Mouse (Mus musculus) liver, embryonic 14.5 days (tissue): Measurements from ENCODE around the gene Klf1. TPM values are rescaled to one million over a fixed set of nuclear protein-coding genes. Genes with fewer than 3 reads are reported as not detected.
A peak's percentile ranks its signal among the peaks of the same experiment; 100 is the strongest.

Experiments used
- ATAC-seq: fragments of 200-750 bp; cut with Nextera tagmentation; 2 replicates; pipeline ENCODE4 v1.8.0; 2017; ENCODE audit warnings: moderate number of reproducible peaks, mild to moderate bottlenecking, moderate library complexity; ENCODE audit not compliant: insufficient read depth
- DNase-seq, 3 experiments: peaks; one replicate each; pipeline ENCODE4 v3.0.0-alpha.2; 2012 to 2013; ENCODE audit warnings: low read depth in 3 of 3, low spot score in 3 of 3
- H3K27ac ChIP-seq: fragments of 300-500 bp; sonication (generic); 2 replicates; pipeline ENCODE4 v1.5.1; 2014; ENCODE audit warnings: moderate library complexity, mild to moderate bottlenecking, control low read depth, inconsistent platforms
- H3K27me3 ChIP-seq: fragments of 300-500 bp; sonication (generic); 2 replicates; pipeline ENCODE4 v1.6.1; 2014; ENCODE audit warnings: mild to moderate bottlenecking, low read length, moderate library complexity; ENCODE audit not compliant: control insufficient read depth, insufficient read depth
- H3K36me3 ChIP-seq: fragments of 300-500 bp; sonication (generic); replicated peaks from 2 replicates; pipeline ENCODE4 v1.6.1; 2014; ENCODE audit warnings: low read depth; ENCODE audit not compliant: control insufficient read depth, insufficient read depth
- H3K4me1 ChIP-seq, 2 experiments: fragments of 200-500 bp in 1 of 2; fragments of 300-500 bp in 1 of 2; sonication (generic) in 1 of 2; replicated peaks; 2 replicates each; pipeline ENCODE4 v1.6.1; 2012 to 2014; ENCODE audit warnings: antibody characterized with exemption in 1 of 2, inconsistent platforms in 1 of 2, low read length in 1 of 2; ENCODE audit not compliant: control insufficient read depth in 2 of 2, insufficient read depth in 2 of 2
- H3K4me2 ChIP-seq: fragments of 300-500 bp; sonication (generic); 2 replicates; pipeline ENCODE4 v1.6.1; 2014; ENCODE audit warnings: low read depth, mild to moderate bottlenecking, control low read depth, moderate library complexity
- H3K4me3 ChIP-seq, 2 experiments: fragments of 200-500 bp in 1 of 2; fragments of 300-500 bp in 1 of 2; sonication (generic) in 1 of 2; 2 replicates each; pipeline ENCODE4 v1.5.1; 2012 to 2014; ENCODE audit warnings: low read depth in 2 of 2, low read length in 2 of 2, mild to moderate bottlenecking in 2 of 2, control low read depth in 1 of 2, inconsistent platforms in 1 of 2, moderate library complexity in 1 of 2; ENCODE audit not compliant: insufficient read depth in 1 of 2
- H3K9ac ChIP-seq: fragments of 300-500 bp; sonication (generic); replicated peaks from 2 replicates; pipeline ENCODE4 v1.6.1; 2014; ENCODE audit warnings: mild to moderate bottlenecking, control low read depth, moderate library complexity
- H3K9me3 ChIP-seq: fragments of 300-500 bp; sonication (generic); 2 replicates; pipeline ENCODE4 v1.6.1; 2016; ENCODE audit warnings: low read length, mixed read lengths; ENCODE audit not compliant: control insufficient read depth
- CTCF ChIP-seq: IDR thresholded peaks from 2 replicates; pipeline ENCODE4 v1.5.1; 2016; ENCODE audit warnings: antibody characterized with exemption, low read depth, control low read depth
- EP300 ChIP-seq: IDR thresholded peaks from 2 replicates; pipeline ENCODE4 v1.6.1; 2016; ENCODE audit warnings: antibody characterized with exemption, low read depth
- WGBS: fragments of 180-500 bp; shearing (Covaris S2); extraction: QIAGEN DNeasy Blood & Tissue Kit; methylation state at CpG from one replicate; pipeline ENCODE4 v1.1.7; 2014; ENCODE audit not compliant: insufficient replicate concordance; 5-methylcytosine and 5-hydroxymethylcytosine counted together
- polyA plus RNA-seq, 2 experiments: library from polyadenylated mRNA; depleted of rRNA in 1 of 2; stranded (reverse) in 1 of 2; unstranded in 1 of 2; fragments of >200 nt; fragmentation: Nextera tagmentation in 1 of 2; extraction: Ambion mirVana in 1 of 2; gene quantifications; 2 replicates each; pipeline versions ENCODE4 v1.2.1 to v1.2.3; 2012 to 2014

Klf1 gene
- polyA plus RNA-seq, 2 experiments: 209 to 522 TPM

GRCm38 (mm10) chr8:84909949-84910348 is 8.2 kb downstream of the Klf1 start:
- WGBS: 51% methylated on average over 5 of the region's 5 CpGs
- Histone ChIP-seq H3K4me3 (peak overlapping the region; percentile 66 to 76; a peak in 3 of 4 replicates), H3K27ac (peak overlapping the region; percentile 14), H3K27me3 (peaks cover 6% of the 10 kb centered on the region), H3K36me3 (peaks cover 10% of the 10 kb centered on the region), H3K9me3 (no peaks in the 10 kb centered on the region), H3K4me1 (peaks cover 3 to 18% of the 10 kb centered on the region in 2 experiments; a peak in 3 of 4 replicates), H3K4me2 (peak overlapping the region; percentile 81), H3K9ac (peak overlapping the region; percentile 84; the same call in 1 of the 2 replicates)
- ATAC-seq (no peak), DNase-seq (no peak)
- no peak for TF ChIP-seq CTCF
- no peak for TF ChIP-seq EP300

- Histone ChIP-seq H3K4me3 (no peak overlapping the region), H3K27me3 (peaks cover 6% of the 10 kb centered on the region), H3K4me2 (no peak overlapping the region; the same call in 1 of the 2 replicates), H3K9ac (no peak overlapping the region), H3K27ac (no peak overlapping the region), H3K4me1 (peaks cover 3 to 18% of the 10 kb centered on the region in 2 experiments; a peak in 3 of 4 replicates), H3K36me3 (peaks cover 4% of the 10 kb centered on the region), H3K9me3 (no peaks in the 10 kb centered on the region)
- DNase-seq (no peak), ATAC-seq (no peak)
- 79% methylated on average over 6 of the region's 6 CpGs for WGBS
- TF ChIP-seq CTCF (no peak), EP300 (no peak)
Observed at GRCm38 (mm10) chr8:84910551-84910950, 8.8 kb downstream of the Klf1 start.

- ATAC-seq (no peak), DNase-seq (no peak)
- Histone ChIP-seq H3K9me3 (no peaks in the 10 kb centered on the region), H3K9ac (no peak overlapping the region), H3K36me3 (no peaks in the 10 kb centered on the region; the same call in 1 of the 2 replicates), H3K27ac (no peak overlapping the region), H3K27me3 (peaks cover 6% of the 10 kb centered on the region), H3K4me2 (no peak overlapping the region), H3K4me3 (no peak overlapping the region), H3K4me1 (peaks cover 3 to 18% of the 10 kb centered on the region in 2 experiments; a peak in 3 of 4 replicates)
- TF ChIP-seq CTCF: no peak
- TF ChIP-seq EP300: no peak
- WGBS: 90% methylated on average over 9 of the region's 9 CpGs
Observed at GRCm38 (mm10) chr8:84911854-84912253, 10.1 kb downstream of the Klf1 start.

GRCm38 (mm10) chr8:84912391-84912790 is 10.7 kb downstream of the Klf1 start:
- TF ChIP-seq EP300 (no peak), CTCF (0 out of 2 replicates have a peak, but pooled peaks have one; percentile 2)
- peaks cover 3 to 18% of the 10 kb centered on the region in 2 experiments; a peak in 3 of 4 replicates for H3K4me1 ChIP-seq
- no peak overlapping the region for H3K27ac ChIP-seq
- ATAC-seq: no peak
- WGBS: 35% methylated on average over 27 of the region's 27 CpGs
- H3K4me2 ChIP-seq: peak overlapping the region; percentile 61
- DNase-seq: no peak
- H3K9me3 ChIP-seq: no peaks in the 10 kb centered on the region
- H3K4me3 ChIP-seq: peak overlapping the region in 1 of 2 experiments; percentile 40; a peak in 3 of 4 replicates
- H3K9ac ChIP-seq: no peak overlapping the region
- H3K36me3 ChIP-seq: no peaks in the 10 kb centered on the region; the same call in 1 of the 2 replicates
- peaks cover 6% of the 10 kb centered on the region for H3K27me3 ChIP-seq

GRCm38 (mm10) chr8:84912895-84913501 is 11.3 kb downstream of the Klf1 start:
- ATAC-seq (peak; percentile 59), DNase-seq (peak; percentile 71 to 78 (median 77))
- Histone ChIP-seq H3K9ac (peak overlapping the region; percentile 15), H3K27ac (no peak overlapping the region), H3K36me3 (no peaks in the 10 kb centered on the region; the same call in 1 of the 2 replicates), H3K27me3 (peaks cover 6% of the 10 kb centered on the region), H3K9me3 (no peaks in the 10 kb centered on the region), H3K4me1 (peaks cover 3 to 15% of the 10 kb centered on the region in 2 experiments; a peak in 3 of 4 replicates), H3K4me2 (peak overlapping the region; percentile 61), H3K4me3 (peak overlapping the region; percentile 40 to 54)
- WGBS: under 1% methylated on average over 55 of the region's 55 CpGs
- no peak for TF ChIP-seq EP300
- TF ChIP-seq CTCF: 0 out of 2 replicates have a peak, but pooled peaks have one; percentile 14
